Mouse (Mus musculus) heart, adult 11 months (tissue): ENCODE measurements around the gene Tbc1d2.
"Not testable (repeated sequence)": the region's sequence is repeated elsewhere in the genome, so short reads cannot be mapped to it uniquely, and the experiment has no call there.

Experiments used
- DNase-seq: peaks from one replicate; pipeline ENCODE4 v3.0.0; 2022

The Tbc1d2 gene

DNA sequence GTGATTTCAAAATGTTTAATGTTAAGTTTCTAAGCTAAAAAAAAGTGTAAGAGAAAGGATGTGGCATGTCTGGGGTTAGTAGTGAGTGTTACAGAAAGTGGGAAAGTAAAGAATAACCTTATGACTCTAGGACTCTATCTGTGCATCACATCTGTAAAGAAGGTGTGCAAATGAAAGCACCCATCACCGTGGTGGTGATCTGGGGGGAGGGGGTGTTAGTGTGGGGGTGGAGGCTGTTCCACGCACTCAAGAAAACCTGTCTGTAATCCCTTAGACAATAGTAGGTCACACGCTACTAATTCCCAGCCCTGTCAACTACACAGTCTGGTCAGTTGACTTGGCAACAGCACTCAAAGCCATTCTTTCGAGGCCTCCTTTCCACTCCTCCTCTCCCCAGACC lies 8.7 kb downstream of the Tbc1d2 start:
- DNase-seq = no peak

GRCm38 (mm10) chr4:46639866-46640265 lies 10.1 kb downstream of the Tbc1d2 start:
- no peak for DNase-seq

- not testable (repeated sequence) for DNase-seq
Observed at GRCm38 (mm10) chr4:46637250-46637649, 12.8 kb downstream of the Tbc1d2 start.

DNA sequence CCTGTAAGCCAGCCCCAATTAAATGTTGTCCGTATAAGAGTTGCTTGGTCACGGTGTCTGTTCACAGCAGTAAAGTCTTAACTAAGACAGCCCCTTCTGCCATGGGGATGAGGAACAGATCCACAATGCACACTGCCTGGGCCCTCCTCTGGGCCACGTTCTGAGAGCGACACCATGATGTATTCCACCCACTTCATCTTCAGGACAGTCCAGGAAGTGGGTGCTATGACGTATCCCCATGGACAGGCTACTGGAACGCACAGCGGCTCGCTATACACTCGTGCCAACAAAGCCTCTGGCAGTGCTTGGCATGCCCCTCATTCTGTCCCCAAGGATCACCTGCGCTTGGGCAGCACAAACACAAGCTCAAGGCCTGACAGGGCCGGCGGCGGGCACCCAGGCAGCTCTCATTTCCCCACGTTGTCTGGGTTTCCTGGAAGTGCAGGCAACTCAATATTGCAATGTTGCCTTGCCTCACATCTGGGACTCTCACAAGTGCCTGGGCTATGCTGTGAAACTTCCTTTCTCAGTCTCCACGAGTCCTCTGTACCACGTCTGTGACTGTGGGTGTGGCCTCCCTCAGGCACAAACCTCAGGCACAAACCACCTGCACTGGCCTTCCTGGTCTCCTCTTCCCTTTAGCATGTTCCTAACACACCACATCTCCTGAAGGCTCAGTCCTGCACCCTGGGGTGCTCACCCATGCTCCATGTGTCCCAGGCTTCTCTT lies 14.1 kb downstream of the Tbc1d2 start:
- no peak for DNase-seq

DNA sequence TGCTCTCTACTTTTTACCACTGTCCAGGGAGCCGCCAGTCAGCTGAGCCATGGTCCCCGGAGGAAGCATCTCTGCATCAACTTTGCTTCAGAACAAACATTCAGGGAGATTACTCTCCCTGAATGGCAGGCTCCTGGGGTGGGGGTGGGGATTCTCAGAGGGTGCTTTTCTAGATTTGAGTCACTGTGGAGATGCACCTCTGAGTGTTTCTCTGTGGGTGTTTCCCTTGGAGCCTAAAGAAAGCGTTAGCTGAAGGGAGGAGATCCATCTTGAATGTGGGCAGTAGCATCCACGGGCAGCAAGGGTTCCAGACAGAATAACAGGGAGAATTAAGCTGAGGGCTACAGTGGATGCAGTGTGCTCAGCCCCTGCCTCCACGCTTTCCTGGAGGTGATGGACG lies 15.1 kb downstream of the Tbc1d2 start:
- no peak for DNase-seq

DNA sequence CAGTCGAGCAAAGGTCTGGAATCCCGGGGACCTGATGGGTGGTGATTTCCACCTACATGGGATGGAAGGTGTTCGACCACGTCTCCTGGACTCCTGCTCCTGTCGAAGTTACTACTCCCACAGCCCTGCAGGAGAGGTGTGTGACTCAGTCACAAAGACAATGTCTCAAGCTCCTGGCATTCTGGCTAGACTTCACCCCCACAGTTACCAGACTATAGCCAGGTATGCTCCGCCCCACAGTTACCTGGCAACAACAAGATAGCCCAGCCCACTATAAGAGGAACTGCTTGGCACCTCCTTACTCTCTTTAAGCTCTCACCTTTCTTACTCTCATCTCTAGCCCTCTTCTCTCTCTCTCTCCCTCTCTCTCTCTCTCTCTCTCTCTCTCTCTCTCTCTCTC lies 16.4 kb downstream of the Tbc1d2 start:
- DNase-seq = not testable (repeated sequence)

- DNase-seq = no peak
Observed at GRCm38 (mm10) chr4:46632465-46632864, 17.5 kb downstream of the Tbc1d2 start.

- DNase-seq = no peak
Observed at GRCm38 (mm10) chr4:46630390-46630789, 19.6 kb downstream of the Tbc1d2 start.

GRCm38 (mm10) chr4:46628873-46629272 lies 21.1 kb downstream of the Tbc1d2 start:
- no peak for DNase-seq

- DNase-seq = no peak
Observed at GRCm38 (mm10) chr4:46628081-46628480, 21.9 kb downstream of the Tbc1d2 start.

- DNase-seq = peak; percentile 85
Observed at GRCm38 (mm10) chr4:46625101-46625500, 24.9 kb downstream of the Tbc1d2 start.

DNA sequence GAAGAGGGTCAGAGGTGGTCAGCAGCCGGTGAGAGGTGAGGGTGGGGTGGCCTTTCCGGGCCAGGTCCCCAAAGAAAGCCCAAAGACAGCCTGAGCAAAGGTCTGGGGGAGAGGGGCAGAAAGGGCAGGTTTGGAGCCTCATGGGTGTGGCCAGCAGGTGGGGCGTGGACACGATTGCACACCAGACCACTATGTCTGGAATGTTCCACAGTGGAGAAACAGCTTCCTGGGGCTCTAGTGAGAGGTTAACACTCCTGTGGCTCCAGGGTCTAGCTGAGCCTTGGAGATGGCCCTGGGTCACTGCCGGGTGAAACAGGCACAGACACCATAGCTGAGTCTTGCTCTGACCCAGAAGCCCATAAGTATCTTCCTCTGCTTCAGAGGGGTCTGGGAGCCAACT lies 27.0 kb downstream of the Tbc1d2 start:
- DNase-seq = no peak

DNA sequence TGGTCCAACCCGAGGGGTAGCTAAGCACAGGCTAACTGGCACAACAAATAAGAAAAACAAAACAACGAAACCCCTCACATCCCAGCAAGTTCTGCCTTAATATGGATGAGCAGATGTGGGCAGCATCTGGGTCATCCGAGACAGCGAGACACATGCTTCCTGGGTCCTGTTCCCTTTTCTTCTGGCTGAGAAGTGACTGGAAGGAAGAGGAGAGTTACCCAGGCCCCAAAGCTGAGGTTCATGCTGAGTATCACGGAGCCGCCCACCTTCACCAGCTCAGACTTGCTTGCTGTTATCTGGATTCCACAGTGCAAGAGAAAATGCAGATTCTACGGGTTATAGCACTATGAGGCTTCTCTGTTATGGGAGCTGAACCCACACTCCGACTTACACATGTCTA lies 29.1 kb downstream of the Tbc1d2 start:
- no peak for DNase-seq

- DNase-seq = no peak
Observed at GRCm38 (mm10) chr4:46620330-46620729, 29.7 kb downstream of the Tbc1d2 start.

GRCm38 (mm10) chr4:46618196-46618817 lies 31.7 kb downstream of the Tbc1d2 start:
- DNase-seq = peak; percentile 84

- DNase-seq = no peak
Observed at GRCm38 (mm10) chr4:46617408-46617807, 32.6 kb downstream of the Tbc1d2 start.

- DNase-seq = no peak
Observed at GRCm38 (mm10) chr4:46614641-46615040, 35.4 kb downstream of the Tbc1d2 start.

DNA sequence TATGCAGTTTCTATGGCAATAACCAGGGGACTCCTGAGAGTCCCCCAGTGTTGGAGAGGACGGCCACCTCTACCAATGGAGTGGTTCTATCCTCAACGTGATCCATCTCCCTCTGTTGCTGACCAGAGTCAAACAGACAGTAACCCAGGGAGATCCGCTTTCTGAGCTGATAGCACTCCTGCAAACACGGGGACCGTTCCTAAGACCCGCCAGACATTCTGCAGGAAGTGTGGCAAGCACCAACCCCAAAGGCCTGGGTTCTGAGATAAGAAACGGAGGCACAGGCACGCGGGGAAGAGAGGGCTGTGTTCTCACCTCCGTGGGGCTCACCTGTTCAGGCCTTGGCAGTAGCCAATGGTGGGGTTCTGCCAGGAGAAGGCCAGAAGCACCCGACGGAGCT lies 36.4 kb downstream of the Tbc1d2 start:
- no peak for DNase-seq

- peak; percentile 95 for DNase-seq
Observed at GRCm38 (mm10) chr4:46611181-46611580, 38.8 kb downstream of the Tbc1d2 start.

- DNase-seq = no peak
Observed at GRCm38 (mm10) chr4:46607601-46608000, 42.4 kb downstream of the Tbc1d2 start.

- no peak for DNase-seq
Observed at GRCm38 (mm10) chr4:46605451-46605850, 44.6 kb downstream of the Tbc1d2 start.

- peak; percentile 78 for DNase-seq
Observed at GRCm38 (mm10) chr4:46602704-46603103, 47.3 kb downstream of the Tbc1d2 start.

- DNase-seq = peak; percentile 96
Observed at GRCm38 (mm10) chr4:46601844-46602423, 48.1 kb downstream of the Tbc1d2 start, which contains the start of gene Coro2a. Gene Coro2a (minus strand): TSS chr4:46602202.

DNA sequence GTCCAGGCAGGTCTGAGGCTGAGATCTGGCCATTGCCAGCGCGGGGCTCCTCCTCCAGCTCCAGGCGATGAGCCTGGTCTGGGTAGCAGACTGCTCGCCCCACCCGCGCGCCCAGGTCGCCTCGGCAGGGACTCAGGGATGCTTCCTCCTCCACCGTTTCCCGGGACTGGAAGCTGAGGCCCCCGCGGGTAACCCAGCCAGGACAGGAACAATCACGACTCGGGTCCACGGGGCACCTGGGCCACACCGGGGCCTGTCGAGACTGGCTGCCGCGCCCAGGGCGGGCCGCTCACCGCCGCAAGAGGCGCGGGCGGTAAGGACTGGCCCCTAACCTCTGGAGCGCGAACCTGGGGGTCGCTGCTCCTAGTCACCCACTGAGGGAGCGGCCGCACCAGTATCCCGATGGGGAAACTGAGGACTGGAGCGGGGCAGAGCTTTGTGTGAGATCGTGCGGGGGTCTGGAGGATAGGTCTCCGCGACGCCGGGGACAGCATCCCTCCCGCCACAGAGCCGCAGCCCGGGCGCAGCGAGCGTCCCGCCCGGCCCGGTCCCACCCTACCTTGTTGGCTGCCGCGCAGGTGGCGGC lies 48.7 kb downstream of the Tbc1d2 start:
- peak; percentile 91 for DNase-seq
